Mouse (Mus musculus): ENCODE results near the gene Pcyt2. TPM values are rescaled to one million over a fixed set of nuclear protein-coding genes. Genes with fewer than 3 reads are reported as not detected.

Gene Pcyt2
- polyA plus RNA-seq, 1 experiment from 2014 or later, result 173 TPM

GRCm38 (mm10) chr11:120579316-120580107, 38.2 kb downstream of the Pcyt2 start:
- 67% methylated on average over 15 of the region's 15 CpGs for WGBS
- ATAC-seq (ENCODE audit: low FRiP score), result no peak
- peak overlapping the region; percentile 80 for H3K9ac ChIP-seq

DNA sequence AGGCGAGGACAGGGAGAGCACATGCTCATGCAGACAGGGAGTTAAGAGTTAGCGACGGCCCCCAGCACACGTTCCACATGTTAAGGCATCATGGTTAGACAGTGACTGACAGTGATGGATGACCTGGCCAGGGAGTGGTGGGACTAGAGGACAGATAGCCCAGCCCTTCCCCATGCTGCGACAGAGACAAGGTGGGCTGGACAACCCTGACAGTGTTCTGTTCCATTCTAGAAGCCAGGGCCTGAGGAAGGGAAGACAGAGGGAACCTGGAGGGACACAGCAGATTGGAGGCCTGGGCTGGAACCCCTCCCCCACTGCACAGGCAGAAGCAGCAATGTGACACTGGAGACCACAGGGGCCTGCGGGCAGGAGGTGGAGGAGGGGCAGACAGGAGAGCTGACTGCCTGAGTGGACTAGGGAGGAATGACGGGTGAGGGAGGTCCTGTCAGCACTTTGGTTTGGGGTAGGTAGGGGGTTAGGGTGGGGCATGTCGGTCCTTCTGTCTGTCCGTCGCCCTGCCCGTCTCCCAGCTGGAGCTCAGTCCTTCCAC, 39.0 kb downstream of the Pcyt2 start:
- DNase-seq (ENCODE audit: low spot score), result no peak
- Histone ChIP-seq H3K36me3 (replicated peaks; ENCODE audit: control insufficient read depth, insufficient read depth) (peaks cover 34% of the 10 kb centered on the region), H3K4me2 (replicated peaks) (no peak overlapping the region), H3K4me1 (replicated peaks; ENCODE audit: control insufficient read depth, insufficient read depth, low read length) (peaks cover 26% of the 10 kb centered on the region), H3K9ac (0 out of 2 replicates have a peak overlapping the region, but pooled peaks have one; percentile 1), H3K27me3 (ENCODE audit: control insufficient read depth, insufficient read depth, low read length) (no peaks in the 10 kb centered on the region), H3K9me3 (ENCODE audit: control insufficient read depth, low read length) (no peaks in the 10 kb centered on the region), H3K27ac (no peak overlapping the region), H3K4me3 (replicated peaks; ENCODE audit: low read length) (no peak overlapping the region)
- ATAC-seq (ENCODE audit: low FRiP score), result no peak
- WGBS, result 81% methylated on average over 11 of the region's 11 CpGs

More at GRCm38 (mm10) chr11:120579316-120580107, 38.2 kb downstream of the Pcyt2 start:
- H3K4me2 ChIP-seq (replicated peaks), result peak overlapping the region; percentile 91
- peak overlapping the region; percentile 87 for H3K4me3 ChIP-seq (replicated peaks; ENCODE audit: low read length)
- no peaks in the 10 kb centered on the region for H3K9me3 ChIP-seq (ENCODE audit: control insufficient read depth, low read length)
- no peaks in the 10 kb centered on the region for H3K27me3 ChIP-seq (ENCODE audit: control insufficient read depth, insufficient read depth, low read length)
- H3K4me1 ChIP-seq (replicated peaks; ENCODE audit: control insufficient read depth, insufficient read depth, low read length), result peaks cover 19% of the 10 kb centered on the region
- H3K27ac ChIP-seq, result no peak overlapping the region
- peak; percentile 86 for DNase-seq (ENCODE audit: low spot score)
- peaks cover 37% of the 10 kb centered on the region for H3K36me3 ChIP-seq (replicated peaks; ENCODE audit: control insufficient read depth, insufficient read depth)

- Histone ChIP-seq H3K27me3 (ENCODE audit: control insufficient read depth, insufficient read depth, low read length) (no peaks in the 10 kb centered on the region), H3K27ac (no peak overlapping the region), H3K36me3 (replicated peaks; ENCODE audit: control insufficient read depth, insufficient read depth) (peaks cover 33% of the 10 kb centered on the region), H3K9ac (no peak overlapping the region), H3K4me2 (replicated peaks) (no peak overlapping the region), H3K4me3 (replicated peaks; ENCODE audit: low read length) (no peak overlapping the region), H3K9me3 (ENCODE audit: control insufficient read depth, low read length) (no peaks in the 10 kb centered on the region), H3K4me1 (replicated peaks; ENCODE audit: control insufficient read depth, insufficient read depth, low read length) (peaks cover 28% of the 10 kb centered on the region)
- 90% methylated on average over 10 of the region's 10 CpGs for WGBS
- DNase-seq (ENCODE audit: low spot score), result no peak
- no peak for ATAC-seq (ENCODE audit: low FRiP score)
Measured at GRCm38 (mm10) chr11:120578024-120578693, 39.6 kb downstream of the Pcyt2 start.

DNA sequence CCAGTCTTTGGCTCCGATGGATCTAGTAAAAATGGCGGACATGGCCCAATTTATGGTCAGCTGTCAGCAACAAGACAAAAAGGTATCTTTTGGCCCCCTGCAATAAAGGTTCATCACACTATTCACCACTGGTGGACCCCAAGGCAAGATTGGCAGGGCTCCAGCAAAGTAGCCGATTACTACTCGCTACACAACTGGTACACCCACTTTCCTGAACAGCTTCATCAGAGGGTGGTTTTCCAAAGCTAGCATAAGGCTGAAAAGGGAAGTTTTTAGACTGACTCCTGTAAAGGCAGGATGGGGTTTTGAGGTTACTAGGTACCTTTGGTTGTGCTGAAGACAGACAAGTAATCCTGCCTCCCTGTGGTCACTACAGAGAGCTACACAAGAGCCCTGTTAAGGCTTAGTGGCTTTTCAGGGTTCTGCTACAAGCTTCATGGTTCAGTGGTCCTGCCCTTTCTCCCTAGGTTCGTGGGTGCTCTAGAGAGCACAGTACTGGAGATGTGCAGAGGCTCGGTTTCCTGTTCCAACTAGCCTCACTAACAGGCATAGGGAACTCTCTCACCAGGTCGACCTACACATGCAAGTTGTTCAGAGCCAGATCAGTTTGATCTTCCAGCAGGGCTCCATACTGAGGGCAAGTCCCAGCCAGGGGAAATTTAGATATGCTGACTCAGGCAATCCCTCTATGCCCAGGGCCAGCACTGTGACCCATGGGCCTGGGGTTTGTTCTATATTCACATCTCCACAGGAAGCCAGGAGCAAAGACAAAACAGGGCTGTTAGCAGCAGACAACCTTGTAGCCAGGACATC, 40.3 kb downstream of the Pcyt2 start:
- peaks cover 33% of the 10 kb centered on the region for H3K36me3 ChIP-seq (replicated peaks; ENCODE audit: control insufficient read depth, insufficient read depth)
- H3K27me3 ChIP-seq (ENCODE audit: control insufficient read depth, insufficient read depth, low read length), result no peaks in the 10 kb centered on the region
- no peaks in the 10 kb centered on the region for H3K9me3 ChIP-seq (ENCODE audit: control insufficient read depth, low read length)
- peaks cover 26% of the 10 kb centered on the region for H3K4me1 ChIP-seq (replicated peaks; ENCODE audit: control insufficient read depth, insufficient read depth, low read length)
- no peak overlapping the region for H3K4me2 ChIP-seq (replicated peaks)
- no peak for DNase-seq (ENCODE audit: low spot score)
- no peak overlapping the region for H3K9ac ChIP-seq
- H3K4me3 ChIP-seq (replicated peaks; ENCODE audit: low read length), result no peak overlapping the region
- ATAC-seq (ENCODE audit: low FRiP score), result no peak
- H3K27ac ChIP-seq, result no peak overlapping the region
- 86% methylated on average over 7 of the region's 7 CpGs for WGBS

GRCm38 (mm10) chr11:120576365-120576981, 41.3 kb downstream of the Pcyt2 start:
- ATAC-seq (ENCODE audit: low FRiP score) (no peak), DNase-seq (ENCODE audit: low spot score) (no peak)
- no peaks in the 10 kb centered on the region for H3K27me3 ChIP-seq (ENCODE audit: control insufficient read depth, insufficient read depth, low read length)
- peaks cover 24% of the 10 kb centered on the region for H3K4me1 ChIP-seq (replicated peaks; ENCODE audit: control insufficient read depth, insufficient read depth, low read length)
- H3K9me3 ChIP-seq (ENCODE audit: control insufficient read depth, low read length), result no peaks in the 10 kb centered on the region
- H3K9ac ChIP-seq, result no peak overlapping the region
- H3K4me3 ChIP-seq (replicated peaks; ENCODE audit: low read length), result no peak overlapping the region
- H3K4me2 ChIP-seq (replicated peaks), result no peak overlapping the region
- peaks cover 33% of the 10 kb centered on the region for H3K36me3 ChIP-seq (replicated peaks; ENCODE audit: control insufficient read depth, insufficient read depth)
- 87% methylated on average over 3 of the region's 3 CpGs for WGBS
- no peak overlapping the region for H3K27ac ChIP-seq

DNA sequence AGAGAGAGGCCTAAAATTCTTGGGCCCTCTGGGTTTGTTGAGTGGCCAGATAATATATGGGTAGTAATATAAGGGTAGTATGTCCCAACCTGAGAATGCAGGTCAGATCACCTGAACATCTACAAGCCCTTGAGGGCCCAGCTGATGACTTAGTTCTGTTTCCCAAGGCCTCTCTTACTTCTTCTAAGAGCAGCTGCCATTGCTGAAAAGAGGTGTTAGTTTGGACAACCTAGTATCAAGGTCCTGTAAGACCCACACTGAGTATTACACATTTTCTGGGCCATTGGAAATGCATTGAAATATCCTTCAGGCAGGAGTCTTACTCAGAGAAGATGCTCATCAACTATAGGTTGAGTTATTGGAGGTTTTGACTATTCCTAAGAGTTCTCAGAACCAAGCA, 41.8 kb downstream of the Pcyt2 start:
- Histone ChIP-seq H3K4me1 (replicated peaks; ENCODE audit: control insufficient read depth, insufficient read depth, low read length) (peaks cover 30% of the 10 kb centered on the region), H3K27me3 (ENCODE audit: control insufficient read depth, insufficient read depth, low read length) (no peaks in the 10 kb centered on the region), H3K4me3 (replicated peaks; ENCODE audit: low read length) (no peak overlapping the region), H3K9ac (no peak overlapping the region), H3K36me3 (replicated peaks; ENCODE audit: control insufficient read depth, insufficient read depth) (peaks cover 38% of the 10 kb centered on the region), H3K4me2 (replicated peaks) (no peak overlapping the region), H3K9me3 (ENCODE audit: control insufficient read depth, low read length) (no peaks in the 10 kb centered on the region), H3K27ac (no peak overlapping the region)
- ATAC-seq (ENCODE audit: low FRiP score) (no peak), DNase-seq (ENCODE audit: low spot score) (no peak)

GRCm38 (mm10) chr11:120575046-120575445, 42.7 kb downstream of the Pcyt2 start:
- Histone ChIP-seq H3K4me1 (replicated peaks; ENCODE audit: control insufficient read depth, insufficient read depth, low read length) (peaks cover 25% of the 10 kb centered on the region), H3K9ac (no peak overlapping the region), H3K4me2 (replicated peaks) (no peak overlapping the region), H3K9me3 (ENCODE audit: control insufficient read depth, low read length) (no peaks in the 10 kb centered on the region), H3K27ac (no peak overlapping the region), H3K36me3 (replicated peaks; ENCODE audit: control insufficient read depth, insufficient read depth) (peaks cover 47% of the 10 kb centered on the region), H3K4me3 (replicated peaks; ENCODE audit: low read length) (no peak overlapping the region), H3K27me3 (ENCODE audit: control insufficient read depth, insufficient read depth, low read length) (no peaks in the 10 kb centered on the region)
- 86% methylated on average over 2 of the region's 2 CpGs for WGBS
- ATAC-seq (ENCODE audit: low FRiP score) (no peak), DNase-seq (ENCODE audit: low spot score) (no peak)

- no peaks in the 10 kb centered on the region for H3K9me3 ChIP-seq (ENCODE audit: control insufficient read depth, low read length)
- H3K4me1 ChIP-seq (replicated peaks; ENCODE audit: control insufficient read depth, insufficient read depth, low read length), result peaks cover 22% of the 10 kb centered on the region
- 40% methylated on average over 5 of the region's 5 CpGs for WGBS
- no peak for ATAC-seq (ENCODE audit: low FRiP score)
- H3K4me3 ChIP-seq (replicated peaks; ENCODE audit: low read length), result peak overlapping the region; percentile 63; the same call in 1 of the 2 replicates
- H3K4me2 ChIP-seq (replicated peaks), result peak overlapping the region; percentile 96
- peak overlapping the region; percentile 83 for H3K9ac ChIP-seq
- no peaks in the 10 kb centered on the region for H3K27me3 ChIP-seq (ENCODE audit: control insufficient read depth, insufficient read depth, low read length)
- H3K36me3 ChIP-seq (replicated peaks; ENCODE audit: control insufficient read depth, insufficient read depth), result peaks cover 48% of the 10 kb centered on the region
- no peak overlapping the region for H3K27ac ChIP-seq
- DNase-seq (ENCODE audit: low spot score), result no peak
Measured at GRCm38 (mm10) chr11:120574278-120574600, 43.5 kb downstream of the Pcyt2 start.

Measured in hindbrain, embryonic 14.5 days (tissue).